In the genomic region with DNA sequence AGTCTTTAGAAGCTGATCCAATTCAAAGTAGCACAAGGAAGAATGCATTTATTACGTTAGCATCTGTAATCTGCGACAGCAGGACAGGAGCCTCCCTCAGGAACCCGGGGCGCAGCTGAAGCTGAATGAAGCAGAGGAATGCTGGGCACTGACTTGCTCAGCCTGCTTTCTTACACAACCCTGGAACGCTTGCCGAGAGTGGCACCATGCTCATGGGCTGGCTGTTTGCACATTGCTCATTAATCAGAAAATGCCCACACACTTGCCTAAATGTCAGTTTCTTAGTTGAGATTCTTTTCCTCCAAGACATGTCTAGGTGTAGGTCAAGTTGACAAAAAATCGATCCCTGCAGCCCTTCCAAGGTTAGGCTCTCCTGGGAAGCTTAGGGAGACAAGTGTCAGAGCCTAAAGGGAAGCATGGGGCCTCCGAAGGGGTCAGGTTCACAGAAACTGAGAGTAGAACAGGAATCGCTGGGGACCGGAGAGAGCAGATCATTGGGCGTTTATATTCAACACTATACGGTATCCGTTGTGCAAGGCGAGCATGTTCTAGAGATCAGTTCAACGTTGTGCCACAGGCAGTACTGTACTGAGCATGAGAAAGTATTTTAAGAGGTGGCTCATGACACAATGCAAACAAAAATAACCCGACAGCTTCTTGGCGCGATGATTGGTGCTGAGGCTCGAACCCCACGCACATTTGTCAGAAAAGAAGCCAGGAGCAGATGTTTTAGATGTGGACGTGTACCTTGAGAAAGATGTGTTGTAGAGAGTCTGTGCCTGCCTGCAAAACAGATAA, we compare ENCODE assay signal across 11 mouse cellular contexts. TPM values are rescaled to one million over a fixed set of nuclear protein-coding genes. Genes with fewer than 3 reads are reported as not detected.
DNase-seq lines count a peak whose midpoint lies in the region; ATAC-seq and TF ChIP-seq lines count a peak whose summit lies in the region.
"Had no signal": no experiment of that assay in that cellular context is flagged by ENCODE, and none has a peak within 500 bp of the region (broad histone marks: within the 10 kb centered on the region; RNA-seq: fewer than 3 reads in every experiment).

No protein-coding gene starts in this region.

- TF ChIP-seq CTCF in cortical plate, adult 2 months (IDR thresholded peaks at IDR 0.05; ENCODE audit: extremely low read depth, insufficient read depth, low read length) = no peak

- H3K27ac ChIP-seq in cortical plate, adult 2 months (ENCODE audit: insufficient read depth, low read length) = no peak overlapping the region
- peak overlapping the region; percentile 95 for H3K27ac ChIP-seq in heart, embryonic 16.5 days (ENCODE audit: low read length)
- no peak overlapping the region for H3K27ac ChIP-seq in midbrain, embryonic 15.5 days
- H3K27ac ChIP-seq: midbrain, embryonic 13.5 days had no signal

- H3K4me3 ChIP-seq in cortical plate, adult 2 months (ENCODE audit: insufficient read depth, low read length) = no peak overlapping the region
- no peak overlapping the region for H3K4me3 ChIP-seq in heart, embryonic 16.5 days (ENCODE audit: low read length)
- H3K4me3 ChIP-seq in midbrain, embryonic 15.5 days = no peak overlapping the region
- H3K4me3 ChIP-seq: midbrain, embryonic 13.5 days had no signal

- peaks cover 9% of the 10 kb centered on the region for H3K4me1 ChIP-seq in cortical plate, adult 2 months (ENCODE audit: control insufficient read depth, insufficient read depth, low read length)
- H3K4me1 ChIP-seq in heart, embryonic 16.5 days (ENCODE audit: control insufficient read depth, insufficient read depth, low read length) = peaks cover 20% of the 10 kb centered on the region
- no peaks in the 10 kb centered on the region for H3K4me1 ChIP-seq in midbrain, embryonic 15.5 days

- H3K27me3 ChIP-seq in heart, embryonic 16.5 days (ENCODE audit: control insufficient read depth, insufficient read depth, low read length) = no peaks in the 10 kb centered on the region
- H3K27me3 ChIP-seq in midbrain, embryonic 15.5 days (replicated peaks) = no peaks in the 10 kb centered on the region
- H3K27me3 ChIP-seq: midbrain, embryonic 13.5 days had no signal

- no peaks in the 10 kb centered on the region for H3K36me3 ChIP-seq in heart, embryonic 16.5 days (ENCODE audit: control insufficient read depth, insufficient read depth)
- peaks cover 20% of the 10 kb centered on the region; the same call in 1 of the 2 replicates for H3K36me3 ChIP-seq in midbrain, embryonic 15.5 days (replicated peaks)

- peak; percentile 72 for ATAC-seq in frontal cortex, adult (ENCODE audit: low TSS enrichment)
- peak; percentile 92 for ATAC-seq in heart, embryonic 16.5 days (replicated peaks; ENCODE audit: extremely low read depth, insufficient read depth, low FRiP score)
- no peak for ATAC-seq in midbrain, embryonic 15.5 days (replicated peaks)
- ATAC-seq: midbrain, embryonic 13.5 days had no signal

- H3K4me2 ChIP-seq in heart, embryonic 16.5 days (ENCODE audit: low read depth, low read length) = peak overlapping the region; percentile 55
- no peak overlapping the region for H3K4me2 ChIP-seq in midbrain, embryonic 15.5 days
- H3K4me2 ChIP-seq: midbrain, embryonic 13.5 days had no signal

- peak overlapping the region; percentile 41; the same call in 1 of the 2 replicates for H3K9ac ChIP-seq in heart, embryonic 16.5 days (ENCODE audit: low read length)
- H3K9ac ChIP-seq in midbrain, embryonic 15.5 days = no peak overlapping the region
- H3K9ac ChIP-seq: midbrain, embryonic 13.5 days had no signal

- no peaks in the 10 kb centered on the region for H3K9me3 ChIP-seq in heart, embryonic 16.5 days (replicated peaks; ENCODE audit: control insufficient read depth, low read length)
- H3K9me3 ChIP-seq in midbrain, embryonic 15.5 days = no peaks in the 10 kb centered on the region
- H3K9me3 ChIP-seq: midbrain, embryonic 13.5 days had no signal

- 42% methylated on average over 21 of the region's 21 CpGs for WGBS in heart, embryonic 16.5 days
- 84% methylated on average over 21 of the region's 21 CpGs for WGBS in midbrain, embryonic 15.5 days

- TF ChIP-seq POLR2A in cortical plate, adult 2 months (IDR thresholded peaks at IDR 0.05; ENCODE audit: extremely low read depth, insufficient read depth, low read length) = 0 out of 2 replicates have a peak, but pooled peaks have one; percentile 8

- DNase-seq in frontal cortex, postnatal 10 days (ENCODE audit: low spot score in 2 of 2) = no peak
- DNase-seq in lung, postnatal 10 days = peak; percentile 39
- no peak for DNase-seq in spleen, postnatal 14 days (ENCODE audit: low spot score in 2 of 2)
- no peak for DNase-seq in spleen, adult 12 weeks (ENCODE audit: low spot score)
- DNase-seq: adrenal gland, postnatal 14 days; cerebellum, adult 8-10 months had no signal

RNA-seq across cellular contexts. Expression of a gene that starts 11.4 kb away (rescaled TPM):
- polyA plus RNA-seq in cortical plate, adult 2 months (2012; rRNA removed) = 37.4 and 40.2 TPM in 2 replicates
- 6.3 and 7.8 TPM in 2 replicates for polyA plus RNA-seq in heart, embryonic 16.5 days (2015; fragmentation: Nextera tagmentation; extraction: Ambion mirVana)
- polyA plus RNA-seq in midbrain, embryonic 15.5 days (2015; fragmentation: Nextera tagmentation; extraction: Ambion mirVana) = 112 and 121 TPM in 2 replicates
